Mouse (Mus musculus) embryonic facial prominence, embryonic 14.5 days (tissue): ENCODE results near the gene Hap1. TPM values are rescaled to one million over a fixed set of nuclear protein-coding genes. Genes with fewer than 3 reads are reported as not detected.
"Not testable (repeated sequence)": the region's sequence is repeated elsewhere in the genome, so short reads cannot be mapped to it uniquely, and the experiment has no call there.

Experiments
- ATAC-seq: fragments of 200-750 bp; cut with Nextera tagmentation; 2 replicates; pipeline ENCODE4 v1.8.0; 2017; ENCODE audit warnings: low read depth, moderate number of reproducible peaks, moderate TSS enrichment
- DNase-seq: peaks from one replicate; pipeline ENCODE4 v3.0.0-alpha.2; 2015; ENCODE audit warnings: low spot score
- H3K27ac ChIP-seq: fragments of 300-500 bp; sonication (generic); replicated peaks from 2 replicates; pipeline ENCODE4 v1.5.1; 2014; ENCODE audit warnings: low read depth, mild to moderate bottlenecking, low read length, moderate library complexity
- H3K27me3 ChIP-seq: fragments of 300-500 bp; sonication (generic); replicated peaks from 2 replicates; pipeline ENCODE4 v1.6.1; 2014; ENCODE audit warnings: low read length; ENCODE audit not compliant: control insufficient read depth, insufficient read depth
- H3K36me3 ChIP-seq: fragments of 300-500 bp; sonication (generic); 2 replicates; pipeline ENCODE4 v1.6.1; 2014; ENCODE audit warnings: low read length, mixed read lengths; ENCODE audit not compliant: control insufficient read depth, insufficient read depth
- H3K4me1 ChIP-seq: fragments of 300-500 bp; sonication (generic); 2 replicates; pipeline ENCODE4 v1.6.1; 2014; ENCODE audit warnings: antibody characterized with exemption, low read length; ENCODE audit not compliant: control insufficient read depth, insufficient read depth
- H3K4me2 ChIP-seq: fragments of 300-500 bp; sonication (generic); 2 replicates; pipeline ENCODE4 v1.6.1; 2014; ENCODE audit warnings: low read depth, mild to moderate bottlenecking, low read length, moderate library complexity, mixed read lengths
- H3K4me3 ChIP-seq: fragments of 300-500 bp; sonication (generic); 2 replicates; pipeline ENCODE4 v1.5.1; 2014; ENCODE audit warnings: low read depth, mild to moderate bottlenecking, low read length
- H3K9ac ChIP-seq: fragments of 300-500 bp; sonication (generic); 2 replicates; pipeline ENCODE4 v1.6.1; 2014; ENCODE audit warnings: low read depth, mild to moderate bottlenecking, low read length, moderate library complexity, mixed read lengths
- H3K9me3 ChIP-seq: fragments of 300-500 bp; sonication (generic); 2 replicates; pipeline ENCODE4 v1.6.1; 2016; ENCODE audit warnings: low read length; ENCODE audit not compliant: control insufficient read depth
- WGBS: fragments of 180-500 bp; shearing (Covaris S2); extraction: QIAGEN DNeasy Blood & Tissue Kit; methylation state at CpG from one replicate; pipeline ENCODE4 v1.1.7; 2014; 5-methylcytosine and 5-hydroxymethylcytosine counted together
- polyA plus RNA-seq: library from polyadenylated mRNA; unstranded; fragments of >200 nt; fragmentation: Nextera tagmentation; extraction: Ambion mirVana; gene quantifications from 2 replicates; pipeline ENCODE4 v1.2.1, GENCODE M21; 2014

Gene Hap1
- polyA plus RNA-seq, 1 experiment from 2014 or later: 3.2 TPM

DNA sequence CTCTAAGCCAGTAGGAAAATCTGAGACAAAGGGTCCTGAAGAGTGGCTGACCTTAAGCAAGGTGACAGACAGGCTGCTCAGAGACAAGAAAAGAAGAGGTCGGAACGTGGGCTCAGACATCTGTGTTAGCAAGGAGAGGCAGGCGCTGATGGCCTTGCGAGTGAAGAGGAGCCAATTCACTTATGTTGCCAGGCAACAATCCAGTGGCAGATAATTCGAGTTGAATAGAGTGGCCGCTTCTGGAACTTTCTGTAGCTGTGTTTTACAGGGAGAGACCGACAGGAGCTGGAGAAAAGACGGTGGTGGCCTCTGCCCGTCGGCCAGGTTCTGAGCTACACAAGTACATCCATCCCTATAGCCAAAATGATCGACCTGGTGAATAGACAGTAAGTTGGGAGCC is 28.6 kb downstream of the Hap1 start:
- Histone ChIP-seq H3K4me3 (no peak overlapping the region), H3K4me1 (no peaks in the 10 kb centered on the region), H3K27me3 (no peaks in the 10 kb centered on the region), H3K4me2 (no peak overlapping the region), H3K27ac (no peak overlapping the region), H3K9ac (no peak overlapping the region), H3K36me3 (peaks cover 6% of the 10 kb centered on the region), H3K9me3 (no peaks in the 10 kb centered on the region)
- WGBS: 79% methylated on average over 11 of the region's 11 CpGs
- ATAC-seq: no peak
- DNase-seq: no peak

DNA sequence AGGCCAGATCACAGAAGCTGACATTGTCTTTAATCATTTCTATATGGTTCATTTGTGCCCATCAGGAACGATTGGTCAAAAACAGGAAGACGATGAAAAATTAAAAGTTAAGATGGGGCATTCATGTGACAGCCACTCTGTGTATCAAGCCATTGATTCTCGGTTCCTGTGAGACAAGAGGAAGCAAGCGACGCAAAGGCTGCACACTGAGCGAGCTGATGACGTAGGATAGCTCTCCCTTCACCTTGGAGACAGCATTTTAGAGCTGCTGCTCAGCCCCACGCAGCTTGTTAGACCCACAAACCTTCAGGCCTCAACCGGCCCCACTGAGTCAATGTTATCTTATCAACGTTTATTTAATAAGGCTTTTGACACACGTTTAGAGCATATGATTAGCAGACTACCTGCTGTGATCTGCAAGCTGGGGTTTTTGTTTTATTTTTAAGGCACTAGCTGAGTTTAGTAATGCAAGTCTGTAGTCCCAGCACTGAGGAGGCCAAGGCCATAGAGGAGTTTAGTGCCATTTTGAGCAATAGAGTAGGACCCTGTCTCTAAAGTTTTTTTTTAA is 30.8 kb downstream of the Hap1 start:
- H3K4me3 ChIP-seq: no peak overlapping the region
- 83% methylated on average over 11 of the region's 11 CpGs for WGBS
- DNase-seq (no peak), ATAC-seq (no peak)
- H3K27me3 ChIP-seq: no peaks in the 10 kb centered on the region
- no peaks in the 10 kb centered on the region for H3K4me1 ChIP-seq
- H3K4me2 ChIP-seq: no peak overlapping the region
- H3K36me3 ChIP-seq: peaks cover 23% of the 10 kb centered on the region
- H3K27ac ChIP-seq: no peak overlapping the region
- H3K9ac ChIP-seq: no peak overlapping the region
- H3K9me3 ChIP-seq: no peaks in the 10 kb centered on the region

DNA sequence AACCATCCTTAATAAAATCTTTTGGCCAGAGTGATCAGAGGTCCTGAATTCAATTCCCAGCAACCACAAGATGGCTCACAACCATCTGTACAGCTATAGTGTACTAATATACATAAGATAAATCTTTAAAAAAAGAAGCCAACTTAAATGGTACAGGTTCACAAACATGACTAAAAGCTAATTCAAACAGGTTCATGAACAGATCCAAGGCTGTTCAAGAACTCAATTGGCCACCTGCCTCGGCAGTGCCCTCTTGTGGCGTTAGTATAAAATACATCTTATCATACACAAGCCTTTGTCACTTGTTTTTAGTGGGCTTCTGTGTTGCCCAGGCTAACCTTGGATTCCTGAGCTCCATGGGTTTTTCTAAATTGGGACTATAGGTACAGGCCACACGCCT is 32.4 kb downstream of the Hap1 start:
- Histone ChIP-seq H3K4me2 (no peak overlapping the region), H3K27ac (no peak overlapping the region)

DNA sequence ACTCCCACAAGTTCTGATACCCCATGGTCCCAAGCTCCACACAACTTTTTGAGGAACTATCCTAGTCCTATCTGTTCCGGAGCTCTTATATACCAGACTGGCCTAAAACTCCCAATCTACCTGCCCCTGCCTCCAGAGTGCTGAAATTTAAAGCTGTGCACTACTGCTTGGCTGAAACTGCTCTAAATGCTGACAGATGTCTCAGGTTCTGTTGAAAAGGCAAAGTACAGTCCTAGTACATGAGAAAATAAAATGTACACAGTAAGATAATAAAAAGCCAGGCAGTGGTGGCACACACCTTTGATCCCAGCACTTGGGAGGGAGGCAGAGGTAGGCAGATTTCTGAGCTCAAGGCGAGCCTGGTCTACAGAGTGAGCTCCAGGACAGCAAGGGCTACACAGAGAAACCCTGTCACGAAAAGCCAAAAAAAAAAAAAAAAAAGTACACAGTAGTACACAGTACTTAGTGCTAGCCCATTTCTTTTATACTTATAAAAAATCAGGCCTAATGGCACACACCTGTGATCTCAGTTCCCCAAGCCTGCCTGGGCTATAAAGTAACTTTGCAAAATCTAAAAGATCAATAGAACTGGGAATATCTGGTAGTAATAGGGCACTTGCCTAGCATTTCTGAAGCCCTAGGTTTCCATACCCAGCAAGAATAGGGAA is 33.2 kb downstream of the Hap1 start:
- Histone ChIP-seq H3K27me3 (no peaks in the 10 kb centered on the region), H3K9ac (no peak overlapping the region), H3K4me3 (no peak overlapping the region), H3K27ac (no peak overlapping the region), H3K4me1 (no peaks in the 10 kb centered on the region), H3K9me3 (no peaks in the 10 kb centered on the region), H3K4me2 (no peak overlapping the region), H3K36me3 (peaks cover 23% of the 10 kb centered on the region)
- DNase-seq (no peak), ATAC-seq (no peak)
- 65% methylated on average over 3 of the region's 3 CpGs for WGBS

More for the DNA sequence above, 32.4 kb downstream of the Hap1 start:
- no peaks in the 10 kb centered on the region for H3K4me1 ChIP-seq
- WGBS: 20% methylated on average over 3 of the region's 3 CpGs
- ATAC-seq: no peak
- H3K9ac ChIP-seq: no peak overlapping the region
- H3K9me3 ChIP-seq: no peaks in the 10 kb centered on the region
- H3K36me3 ChIP-seq: peaks cover 23% of the 10 kb centered on the region
- DNase-seq: peak; percentile 72
- H3K4me3 ChIP-seq: no peak overlapping the region
- H3K27me3 ChIP-seq: no peaks in the 10 kb centered on the region

DNA sequence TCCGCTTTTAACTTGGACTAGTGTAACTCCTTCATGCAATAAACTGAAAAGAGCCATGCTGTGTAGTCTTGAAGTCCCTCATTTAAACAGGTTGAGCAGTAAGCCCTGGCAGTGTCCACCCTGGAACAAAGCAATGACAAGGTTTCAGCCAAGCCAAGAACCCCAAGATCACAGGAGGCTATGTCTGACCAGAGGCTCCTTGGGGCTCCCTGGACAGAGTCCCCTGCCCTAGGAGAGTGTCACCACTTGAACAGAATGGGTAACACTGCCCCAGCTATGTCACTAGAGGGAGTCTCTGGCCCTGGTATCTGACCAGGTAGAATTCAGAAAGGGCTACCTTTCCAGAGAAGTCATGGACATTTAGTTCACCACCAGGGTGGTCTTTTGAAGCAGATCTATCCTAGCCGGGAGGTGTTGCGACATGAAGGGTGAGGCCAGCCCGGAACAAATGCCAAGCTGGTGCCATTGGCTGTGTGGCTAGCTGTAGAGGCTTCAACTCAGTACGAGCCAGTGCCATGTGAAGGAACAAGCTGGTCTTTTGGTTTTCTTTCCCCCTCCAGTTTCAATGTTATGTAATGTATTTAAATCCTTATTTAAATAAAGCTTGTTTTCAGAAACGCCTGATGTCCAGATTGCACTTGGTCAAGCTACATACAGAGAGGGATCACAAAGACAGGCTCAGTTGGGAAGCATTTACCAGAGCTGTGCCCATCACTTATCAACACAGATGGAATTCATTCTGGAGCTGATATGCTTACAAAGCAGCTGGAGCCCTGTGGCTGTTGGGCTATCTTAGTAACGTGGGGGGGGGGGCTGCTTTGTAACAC is 34.2 kb downstream of the Hap1 start:
- not testable (repeated sequence) for H3K27ac ChIP-seq, H3K4me1 ChIP-seq, H3K9ac ChIP-seq, H3K27me3 ChIP-seq, H3K4me2 ChIP-seq, ATAC-seq, H3K4me3 ChIP-seq, DNase-seq, H3K9me3 ChIP-seq
- peaks cover 23% of the 10 kb centered on the region for H3K36me3 ChIP-seq
- WGBS: 78% methylated on average over 7 of the region's 7 CpGs

DNA sequence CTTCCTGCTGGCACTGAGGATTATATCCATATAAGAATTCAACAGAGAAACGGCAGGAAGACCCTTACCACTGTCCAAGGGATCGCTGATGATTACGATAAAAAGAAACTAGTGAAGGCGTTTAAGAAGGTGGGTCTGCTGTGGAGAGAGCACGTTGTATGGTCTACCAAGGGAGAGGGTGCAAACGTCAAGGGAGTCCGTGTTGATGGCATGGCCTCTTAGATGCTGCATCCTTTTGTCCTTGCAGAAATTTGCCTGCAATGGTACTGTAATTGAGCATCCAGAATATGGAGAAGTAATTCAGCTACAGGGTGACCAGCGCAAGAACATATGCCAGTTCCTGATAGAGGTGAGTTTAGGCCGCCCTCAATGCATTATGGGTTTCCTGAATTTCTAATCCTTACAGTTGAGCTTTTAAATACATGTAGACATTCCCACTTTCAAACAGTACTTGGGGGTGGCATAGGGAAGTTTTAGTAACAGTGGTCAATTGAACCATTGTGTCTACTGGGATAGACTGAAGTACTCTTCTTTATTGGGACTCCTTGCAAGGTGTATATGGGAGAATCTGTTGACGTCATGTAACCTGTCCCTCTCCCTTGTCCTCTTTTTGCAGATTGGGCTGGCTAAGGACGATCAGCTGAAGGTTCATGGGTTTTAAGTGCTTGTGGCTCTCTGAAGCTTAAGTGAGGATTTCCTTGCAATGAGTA is 35.1 kb downstream of the Hap1 start:
- not testable (repeated sequence) for DNase-seq, H3K27me3 ChIP-seq, H3K4me1 ChIP-seq, ATAC-seq, H3K9me3 ChIP-seq
- WGBS: 19% methylated on average over 11 of the region's 11 CpGs
- H3K4me2 ChIP-seq: peak overlapping the region; percentile 68
- H3K4me3 ChIP-seq: peak overlapping the region; percentile 85
- peak overlapping the region; percentile 99 for H3K27ac ChIP-seq
- peaks cover 23% of the 10 kb centered on the region for H3K36me3 ChIP-seq
- peak overlapping the region; percentile 99 for H3K9ac ChIP-seq

DNA sequence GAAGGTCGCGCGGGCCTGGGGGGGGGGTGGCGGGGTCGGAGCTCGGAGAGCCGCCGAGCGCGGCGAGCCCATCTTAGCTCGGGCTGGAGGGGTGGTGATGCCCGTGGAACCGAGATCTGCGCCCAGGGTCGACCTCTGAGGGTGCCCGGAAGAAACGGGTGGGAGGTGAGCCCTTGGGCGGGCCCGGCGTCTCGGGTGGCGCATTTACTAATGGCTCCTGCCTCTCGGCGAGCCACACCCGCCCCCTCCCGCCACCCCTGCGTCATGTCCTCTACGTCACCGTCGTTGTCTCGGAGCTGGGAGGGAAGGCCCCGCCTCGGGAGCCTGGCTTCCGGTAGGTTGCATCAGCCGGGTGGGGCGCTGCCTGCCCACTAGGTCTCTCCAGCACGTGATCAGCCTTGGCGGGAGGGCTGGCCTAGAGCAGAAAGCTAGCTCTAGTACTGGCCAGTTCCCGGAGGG is 35.7 kb downstream of the Hap1 start:
- Histone ChIP-seq H3K9ac (peak overlapping the region; percentile 99), H3K4me1 (no peaks in the 10 kb centered on the region), H3K9me3 (no peaks in the 10 kb centered on the region), H3K4me2 (peak overlapping the region; percentile 68), H3K4me3 (peak overlapping the region; percentile 85), H3K27me3 (no peaks in the 10 kb centered on the region), H3K36me3 (peaks cover 23% of the 10 kb centered on the region), H3K27ac (peak overlapping the region; percentile 99)
- WGBS: 0% methylated on average over 23 of the region's 40 CpGs
- ATAC-seq (peak; percentile 84), DNase-seq (peak; percentile 98)

DNA sequence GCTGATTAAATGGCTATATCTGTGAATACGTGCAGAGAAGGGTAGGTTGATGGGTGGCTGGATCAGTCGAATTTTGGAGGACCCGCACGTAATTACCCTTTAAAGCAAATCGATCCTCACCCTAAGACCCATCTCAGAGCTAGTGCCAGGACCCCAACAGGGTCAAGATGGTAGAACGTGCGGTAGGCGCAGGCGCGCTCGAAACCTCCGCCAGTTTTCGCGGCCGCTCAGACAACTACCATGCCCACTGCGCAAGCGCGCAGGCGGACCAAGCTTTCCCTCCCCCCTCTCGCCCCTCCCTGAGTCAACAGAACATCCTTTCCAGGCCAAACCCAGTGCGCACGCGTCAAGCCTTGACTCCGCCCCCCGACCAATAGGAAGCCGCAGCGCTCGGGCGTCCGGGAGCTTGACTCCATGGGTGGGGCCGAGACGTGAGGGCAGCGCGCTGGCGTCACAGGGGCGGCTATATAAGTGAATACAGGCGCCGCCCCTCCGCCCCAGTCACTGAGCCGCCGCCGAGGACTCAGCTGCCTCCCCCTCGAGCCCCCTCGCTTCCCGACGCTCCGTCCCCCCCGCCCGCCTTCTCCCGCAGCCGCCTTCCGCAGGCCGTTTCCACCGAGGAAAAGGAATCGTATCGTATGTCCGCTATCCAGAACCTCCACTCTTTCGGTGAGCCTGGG is 36.3 kb downstream of the Hap1 start, which contains the start of gene Eif1:
TSS of gene Eif1 (plus strand) at position 394 of the 680 bp plus-strand sequence.
- Histone ChIP-seq H3K27ac (peak within 1 kb of the TSS; percentile 99), H3K4me2 (peak within 1 kb of the TSS; percentile 69), H3K27me3 (no peaks in the 10 kb centered on the region), H3K36me3 (peaks cover 23% of the 10 kb centered on the region), H3K4me1 (no peaks in the 10 kb centered on the region), H3K4me3 (peak within 1 kb of the TSS; percentile 85), H3K9me3 (no peaks in the 10 kb centered on the region), H3K9ac (peak within 1 kb of the TSS; percentile 99)
- under 1% methylated on average over 34 of the region's 58 CpGs for WGBS
- peak; percentile 100 for DNase-seq
- ATAC-seq: peak; percentile 92
